Mouse (Mus musculus) C2C12 (cell line): ENCODE data around the gene Plekha5. TPM values are rescaled to one million over a fixed set of nuclear protein-coding genes. Genes with fewer than 3 reads are reported as not detected.

Experiments used
- H3K27me3 ChIP-seq: one replicate; pipeline ENCODE4 v1.6.1; 2011; ENCODE audit not compliant: control insufficient read depth, insufficient read depth, insufficient read length
- H3K36me3 ChIP-seq: one replicate; pipeline ENCODE4 v1.6.1; 2011; ENCODE audit not compliant: control insufficient read depth, insufficient read depth
- H3K4me3 ChIP-seq: one replicate; pipeline ENCODE4 v1.5.1; 2011; ENCODE audit warnings: mild to moderate bottlenecking, control low read depth; ENCODE audit not compliant: poor library complexity, insufficient read depth, severe bottlenecking
- H3K79me2 ChIP-seq: one replicate; pipeline ENCODE4 v1.6.1; 2011; ENCODE audit not compliant: control insufficient read depth, insufficient read depth
- H3K79me3 ChIP-seq: one replicate; pipeline ENCODE4 v1.6.1; 2011; ENCODE audit warnings: low read depth, control low read depth
- H3ac ChIP-seq: one replicate; pipeline ENCODE3; 2011; ENCODE audit warnings: low read depth; ENCODE audit not compliant: control insufficient read depth, insufficient read length
- CEBPB ChIP-seq: IDR thresholded peaks from one replicate; pipeline ENCODE4 v1.6.1; 2011; ENCODE audit warnings: low read depth, mild to moderate bottlenecking, control low read depth, moderate library complexity
- CTCF ChIP-seq: IDR thresholded peaks from one replicate; pipeline ENCODE4 v1.5.1; 2011; ENCODE audit not compliant: control insufficient read depth, insufficient read depth, insufficient read length
- FOSL1 ChIP-seq: IDR thresholded peaks from one replicate; pipeline ENCODE4 v1.8.0; 2011; ENCODE audit warnings: mild to moderate bottlenecking, low read length; ENCODE audit not compliant: poor library complexity, insufficient read depth, severe bottlenecking
- MAX ChIP-seq: IDR thresholded peaks from one replicate; pipeline ENCODE4 v1.6.1; 2011; ENCODE audit warnings: mild to moderate bottlenecking, control low read depth
- MYOD1 ChIP-seq: IDR thresholded peaks from one replicate; pipeline ENCODE4 v1.6.1; 2011; ENCODE audit warnings: low read depth; ENCODE audit not compliant: control insufficient read depth, insufficient read length
- MYOG ChIP-seq: IDR thresholded peaks from one replicate; pipeline ENCODE4 v1.6.1; 2011; ENCODE audit not compliant: control insufficient read depth, insufficient read length; ENCODE audit errors: extremely low read depth
- USF1 ChIP-seq: IDR thresholded peaks from one replicate; pipeline ENCODE4 v1.6.1; 2011; ENCODE audit warnings: low read depth, mild to moderate bottlenecking, control low read depth, moderate library complexity
- polyA plus RNA-seq: library from polyadenylated mRNA; unstranded; fragments of >200 nt; fragmentation: generic; extraction: Trizol; gene quantifications from one replicate; pipeline ENCODE4 v1.2.1, GENCODE M21; 2012; ENCODE audit warnings: missing spikeins

Plekha5 gene
- polyA plus RNA-seq, 1 experiment = 13.1 TPM

DNA sequence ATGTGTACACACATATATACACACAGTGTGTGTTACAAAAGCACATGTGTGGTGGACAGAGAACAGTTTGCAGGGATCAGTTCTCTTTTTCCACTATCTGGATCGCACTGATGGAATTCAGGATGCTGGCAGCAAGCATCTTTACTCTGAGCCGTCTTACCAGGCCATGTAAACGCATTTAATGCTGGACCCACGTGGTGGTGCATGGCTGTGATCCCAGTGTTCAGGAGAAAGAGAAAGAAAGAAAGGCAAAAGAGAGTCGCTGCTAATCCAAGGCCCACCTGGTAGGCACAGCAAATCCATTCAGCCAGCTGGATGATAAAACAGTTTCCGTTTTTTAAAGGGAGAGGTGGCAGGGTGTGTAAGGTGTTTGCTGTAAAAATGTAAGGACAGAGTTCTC, 45.9 kb downstream of the Plekha5 start:
- H3K79me3 ChIP-seq = no peaks in the 10 kb centered on the region
- H3K36me3 ChIP-seq = no peaks in the 10 kb centered on the region
- H3K4me3 ChIP-seq = no peak overlapping the region
- no peaks in the 10 kb centered on the region for H3K27me3 ChIP-seq
- TF ChIP-seq CEBPB (no peak), MYOG (no peak), USF1 (no peak), CTCF (no peak), FOSL1 (no peak), MYOD1 (no peak), MAX (no peak)
- H3ac ChIP-seq = no peak overlapping the region
- H3K79me2 ChIP-seq = no peaks in the 10 kb centered on the region

- TF ChIP-seq MYOG (no peak), CTCF (no peak), USF1 (no peak), FOSL1 (no peak), MYOD1 (no peak), MAX (no peak)
- Histone ChIP-seq H3K4me3 (no peak overlapping the region), H3K27me3 (no peaks in the 10 kb centered on the region), H3K79me2 (no peaks in the 10 kb centered on the region), H3K36me3 (no peaks in the 10 kb centered on the region), H3ac (no peak overlapping the region), H3K79me3 (no peaks in the 10 kb centered on the region)
Measured at GRCm38 (mm10) chr6:140471751-140472150, 47.9 kb downstream of the Plekha5 start.

DNA sequence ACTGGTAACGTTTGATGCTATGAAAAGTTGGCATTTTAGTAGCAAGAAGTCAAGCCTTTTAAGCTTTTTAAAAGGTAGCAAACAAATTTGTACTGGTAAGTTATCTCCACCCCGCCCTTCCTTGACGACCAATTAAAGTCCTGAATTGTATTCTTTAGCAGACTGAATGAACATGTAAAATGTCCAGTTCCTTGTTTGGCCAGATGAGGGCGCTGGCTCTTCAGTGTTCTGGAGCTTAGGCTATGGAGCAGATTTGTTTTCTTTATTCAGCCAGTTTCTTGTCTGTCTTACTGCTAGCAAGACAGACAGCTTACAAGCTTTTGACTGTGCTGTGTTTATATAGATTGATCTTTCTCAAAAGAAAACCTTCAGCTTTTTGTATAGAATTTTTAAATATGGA, 48.5 kb downstream of the Plekha5 start:
- no peak for TF ChIP-seq USF1
- TF ChIP-seq MAX = no peak
- no peak for TF ChIP-seq CEBPB
- TF ChIP-seq CTCF = peak; percentile 14

GRCm38 (mm10) chr6:140475393-140476087, 51.7 kb downstream of the Plekha5 start:
- H3K79me2 ChIP-seq = peaks cover 11% of the 10 kb centered on the region
- H3K79me3 ChIP-seq = peaks cover 2% of the 10 kb centered on the region
- H3K27me3 ChIP-seq = no peaks in the 10 kb centered on the region
- H3ac ChIP-seq = no peak overlapping the region
- TF ChIP-seq MYOD1 (no peak), MYOG (no peak), CEBPB (no peak), MAX (no peak), CTCF (peak; percentile 14), FOSL1 (no peak)
- H3K4me3 ChIP-seq = no peak overlapping the region
- H3K36me3 ChIP-seq = no peaks in the 10 kb centered on the region

More for the DNA sequence above, 48.5 kb downstream of the Plekha5 start:
- no peaks in the 10 kb centered on the region for H3K79me2 ChIP-seq
- H3K27me3 ChIP-seq = no peaks in the 10 kb centered on the region
- no peak overlapping the region for H3ac ChIP-seq
- H3K36me3 ChIP-seq = no peaks in the 10 kb centered on the region
- no peaks in the 10 kb centered on the region for H3K79me3 ChIP-seq
- no peak overlapping the region for H3K4me3 ChIP-seq

- Histone ChIP-seq H3K79me3 (peaks cover 2% of the 10 kb centered on the region), H3ac (no peak overlapping the region), H3K79me2 (peaks cover 11% of the 10 kb centered on the region), H3K36me3 (no peaks in the 10 kb centered on the region), H3K27me3 (no peaks in the 10 kb centered on the region), H3K4me3 (no peak overlapping the region)
- TF ChIP-seq CEBPB (no peak), MYOG (no peak), MYOD1 (no peak)
Measured at GRCm38 (mm10) chr6:140476981-140477380, 53.1 kb downstream of the Plekha5 start.

GRCm38 (mm10) chr6:140478031-140478430, 54.2 kb downstream of the Plekha5 start:
- H3K79me2 ChIP-seq = peaks cover 11% of the 10 kb centered on the region
- TF ChIP-seq USF1 (no peak), FOSL1 (no peak), CTCF (no peak), CEBPB (no peak), MYOD1 (no peak), MAX (no peak), MYOG (no peak)
- H3K79me3 ChIP-seq = peaks cover 2% of the 10 kb centered on the region
- H3K4me3 ChIP-seq = no peak overlapping the region
- H3ac ChIP-seq = no peak overlapping the region
- no peaks in the 10 kb centered on the region for H3K27me3 ChIP-seq
- H3K36me3 ChIP-seq = no peaks in the 10 kb centered on the region
